Mouse (Mus musculus) bone marrow, adult 2 months (tissue): ENCODE results near the gene Col4a2.

Source experiments
- CTCF ChIP-seq: fragments of 200-500 bp; IDR thresholded peaks from 2 replicates; pipeline ENCODE4 v1.5.1; 2011; ENCODE audit warnings: low read length, control low read depth; ENCODE audit not compliant: control insufficient read depth, insufficient read depth
- POLR2A ChIP-seq: fragments of 200-500 bp; IDR thresholded peaks from 2 replicates; pipeline ENCODE4 v1.6.1; 2011; ENCODE audit warnings: low read depth, mild to moderate bottlenecking, control low read depth, low read length, borderline replicate concordance; ENCODE audit not compliant: control insufficient read depth

DNA sequence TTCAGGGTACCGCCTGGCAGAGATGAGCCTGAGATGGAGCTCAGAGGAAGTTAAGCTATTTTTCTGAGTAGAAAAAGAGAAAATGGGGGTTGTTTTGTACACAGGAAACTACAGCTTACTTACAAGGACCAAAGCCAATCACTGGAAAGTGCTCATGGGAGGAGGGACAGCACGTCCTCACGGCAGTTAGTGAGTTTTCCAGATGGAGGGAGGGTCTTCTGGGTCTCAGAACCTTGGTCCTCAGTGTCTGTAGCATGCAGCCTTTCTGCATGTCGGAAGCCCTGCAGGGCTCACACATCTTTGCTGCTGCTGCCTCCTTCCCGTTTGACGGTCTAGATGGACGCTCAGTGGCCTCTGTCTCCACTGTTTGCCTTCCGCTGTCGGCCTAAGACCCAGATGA lies 25.9 kb downstream of the Col4a2 start:
- no peak for TF ChIP-seq CTCF
- TF ChIP-seq POLR2A: no peak
